Mouse (Mus musculus): ENCODE data around the gene Sars. TPM values are rescaled to one million over a fixed set of nuclear protein-coding genes. Genes with fewer than 3 reads are reported as not detected.

The Sars gene
- 134 and 142 TPM in 2 replicates for polyA plus RNA-seq (2015; fragmentation: Nextera tagmentation; extraction: Ambion mirVana)

- peak; percentile 99 for ATAC-seq (ENCODE audit: low FRiP score, low TSS enrichment)
- H3K27ac ChIP-seq (ENCODE audit: low read length): peak within 1 kb of the TSS; percentile 85
- peaks cover 19% of the 10 kb centered on the region for H3K4me1 ChIP-seq (ENCODE audit: insufficient read depth, low read length)
- peak within 1 kb of the TSS; percentile 75 for H3K4me3 ChIP-seq (ENCODE audit: low read length)
- under 1% methylated on average over 41 of the region's 41 CpGs for WGBS
- peak within 1 kb of the TSS; percentile 81 for H3K9ac ChIP-seq (replicated peaks; ENCODE audit: low read length)
- peak within 1 kb of the TSS; percentile 79 for H3K4me2 ChIP-seq (replicated peaks; ENCODE audit: low read depth, low read length)
- no peaks in the 10 kb centered on the region for H3K9me3 ChIP-seq (ENCODE audit: low read length)
- H3K36me3 ChIP-seq (ENCODE audit: insufficient read depth, low read length): 0 out of 2 replicates have a peak, but pooled peaks cover 2% of the 10 kb centered on the region
- H3K27me3 ChIP-seq (ENCODE audit: insufficient read depth, low read length): no peaks in the 10 kb centered on the region
These were observed at the start of gene Sars for GRCm38 (mm10) chr3:108444698-108445365. Gene Sars, minus strand, starts transcription at chr3:108445209.

GRCm38 (mm10) chr3:108489968-108490367 lies 45.0 kb upstream of the Sars start:
- no peak overlapping the region for H3K9ac ChIP-seq (replicated peaks; ENCODE audit: low read length)
- H3K36me3 ChIP-seq (ENCODE audit: insufficient read depth, low read length): no peaks in the 10 kb centered on the region
- ATAC-seq (ENCODE audit: low FRiP score, low TSS enrichment): no peak
- no peak overlapping the region for H3K27ac ChIP-seq (ENCODE audit: low read length)
- no peaks in the 10 kb centered on the region for H3K9me3 ChIP-seq (ENCODE audit: low read length)
- 48% methylated on average over 3 of the region's 3 CpGs for WGBS
- H3K4me3 ChIP-seq (ENCODE audit: low read length): no peak overlapping the region
- no peaks in the 10 kb centered on the region for H3K4me1 ChIP-seq (ENCODE audit: insufficient read depth, low read length)
- no peaks in the 10 kb centered on the region for H3K27me3 ChIP-seq (ENCODE audit: insufficient read depth, low read length)
- no peak overlapping the region for H3K4me2 ChIP-seq (replicated peaks; ENCODE audit: low read depth, low read length)

- no peak overlapping the region for H3K4me2 ChIP-seq (replicated peaks; ENCODE audit: low read depth, low read length)
These were observed 39.7 kb upstream of the Sars start for GRCm38 (mm10) chr3:108484749-108485148.

GRCm38 (mm10) chr3:108478800-108479199 lies 33.8 kb upstream of the Sars start:
- Histone ChIP-seq H3K27ac (ENCODE audit: low read length) (no peak overlapping the region), H3K9me3 (ENCODE audit: low read length) (no peaks in the 10 kb centered on the region), H3K27me3 (ENCODE audit: insufficient read depth, low read length) (no peaks in the 10 kb centered on the region), H3K4me2 (replicated peaks; ENCODE audit: low read depth, low read length) (no peak overlapping the region), H3K9ac (replicated peaks; ENCODE audit: low read length) (no peak overlapping the region), H3K36me3 (ENCODE audit: insufficient read depth, low read length) (no peaks in the 10 kb centered on the region), H3K4me1 (ENCODE audit: insufficient read depth, low read length) (no peaks in the 10 kb centered on the region), H3K4me3 (ENCODE audit: low read length) (no peak overlapping the region)
- 78% methylated on average over 4 of the region's 4 CpGs for WGBS
- ATAC-seq (ENCODE audit: low FRiP score, low TSS enrichment): no peak

More at GRCm38 (mm10) chr3:108484749-108485148, 39.7 kb upstream of the Sars start:
- no peak overlapping the region for H3K4me3 ChIP-seq (ENCODE audit: low read length)
- no peaks in the 10 kb centered on the region for H3K4me1 ChIP-seq (ENCODE audit: insufficient read depth, low read length)
- ATAC-seq (ENCODE audit: low FRiP score, low TSS enrichment): no peak
- H3K36me3 ChIP-seq (ENCODE audit: insufficient read depth, low read length): no peaks in the 10 kb centered on the region
- H3K27me3 ChIP-seq (ENCODE audit: insufficient read depth, low read length): no peaks in the 10 kb centered on the region
- no peaks in the 10 kb centered on the region for H3K9me3 ChIP-seq (ENCODE audit: low read length)
- 85% methylated on average over 4 of the region's 4 CpGs for WGBS
- H3K9ac ChIP-seq (replicated peaks; ENCODE audit: low read length): no peak overlapping the region
- H3K27ac ChIP-seq (ENCODE audit: low read length): no peak overlapping the region

- Histone ChIP-seq H3K36me3 (ENCODE audit: insufficient read depth, low read length) (no peaks in the 10 kb centered on the region), H3K4me3 (ENCODE audit: low read length) (no peak overlapping the region), H3K4me2 (replicated peaks; ENCODE audit: low read depth, low read length) (no peak overlapping the region), H3K27me3 (ENCODE audit: insufficient read depth, low read length) (no peaks in the 10 kb centered on the region), H3K9ac (replicated peaks; ENCODE audit: low read length) (no peak overlapping the region), H3K27ac (ENCODE audit: low read length) (peak overlapping the region; percentile 61), H3K9me3 (ENCODE audit: low read length) (no peaks in the 10 kb centered on the region), H3K4me1 (ENCODE audit: insufficient read depth, low read length) (no peaks in the 10 kb centered on the region)
- WGBS: 30% methylated on average over 14 of the region's 14 CpGs
- peak; percentile 90 for ATAC-seq (ENCODE audit: low FRiP score, low TSS enrichment)
These were observed 32.0 kb upstream of the Sars start for GRCm38 (mm10) chr3:108476761-108477619.

- H3K9me3 ChIP-seq (ENCODE audit: low read length): no peaks in the 10 kb centered on the region
- H3K4me2 ChIP-seq (replicated peaks; ENCODE audit: low read depth, low read length): no peak overlapping the region
- H3K27ac ChIP-seq (ENCODE audit: low read length): no peak overlapping the region
- H3K36me3 ChIP-seq (ENCODE audit: insufficient read depth, low read length): no peaks in the 10 kb centered on the region
- H3K27me3 ChIP-seq (ENCODE audit: insufficient read depth, low read length): no peaks in the 10 kb centered on the region
- no peak for ATAC-seq (ENCODE audit: low FRiP score, low TSS enrichment)
- 56% methylated on average over 5 of the region's 5 CpGs for WGBS
- H3K9ac ChIP-seq (replicated peaks; ENCODE audit: low read length): no peak overlapping the region
- H3K4me1 ChIP-seq (ENCODE audit: insufficient read depth, low read length): no peaks in the 10 kb centered on the region
- no peak overlapping the region for H3K4me3 ChIP-seq (ENCODE audit: low read length)
These were observed 30.5 kb upstream of the Sars start for GRCm38 (mm10) chr3:108475496-108475895.

- Histone ChIP-seq H3K4me3 (ENCODE audit: low read length) (no peak overlapping the region), H3K36me3 (ENCODE audit: insufficient read depth, low read length) (no peaks in the 10 kb centered on the region), H3K27me3 (ENCODE audit: insufficient read depth, low read length) (no peaks in the 10 kb centered on the region), H3K27ac (ENCODE audit: low read length) (no peak overlapping the region), H3K9me3 (ENCODE audit: low read length) (no peaks in the 10 kb centered on the region), H3K4me1 (ENCODE audit: insufficient read depth, low read length) (no peaks in the 10 kb centered on the region), H3K4me2 (replicated peaks; ENCODE audit: low read depth, low read length) (no peak overlapping the region), H3K9ac (replicated peaks; ENCODE audit: low read length) (no peak overlapping the region)
- WGBS: 88% methylated on average over 7 of the region's 7 CpGs
- no peak for ATAC-seq (ENCODE audit: low FRiP score, low TSS enrichment)
These were observed 30.0 kb upstream of the Sars start for GRCm38 (mm10) chr3:108474969-108475368.

GRCm38 (mm10) chr3:108467760-108468159 lies 22.8 kb upstream of the Sars start:
- Histone ChIP-seq H3K36me3 (ENCODE audit: insufficient read depth, low read length) (no peaks in the 10 kb centered on the region), H3K4me3 (ENCODE audit: low read length) (no peak overlapping the region), H3K4me2 (replicated peaks; ENCODE audit: low read depth, low read length) (no peak overlapping the region), H3K27me3 (ENCODE audit: insufficient read depth, low read length) (no peaks in the 10 kb centered on the region), H3K9me3 (ENCODE audit: low read length) (no peaks in the 10 kb centered on the region), H3K27ac (ENCODE audit: low read length) (no peak overlapping the region), H3K9ac (replicated peaks; ENCODE audit: low read length) (no peak overlapping the region), H3K4me1 (ENCODE audit: insufficient read depth, low read length) (0 out of 2 replicates have a peak, but pooled peaks cover 4% of the 10 kb centered on the region)
- ATAC-seq (ENCODE audit: low FRiP score, low TSS enrichment): no peak
- WGBS: 55% methylated on average over 8 of the region's 8 CpGs

- H3K9ac ChIP-seq (replicated peaks; ENCODE audit: low read length): no peak overlapping the region
- ATAC-seq (ENCODE audit: low FRiP score, low TSS enrichment): no peak
- H3K27ac ChIP-seq (ENCODE audit: low read length): no peak overlapping the region
- no peaks in the 10 kb centered on the region for H3K27me3 ChIP-seq (ENCODE audit: insufficient read depth, low read length)
- no peaks in the 10 kb centered on the region for H3K36me3 ChIP-seq (ENCODE audit: insufficient read depth, low read length)
- H3K4me2 ChIP-seq (replicated peaks; ENCODE audit: low read depth, low read length): no peak overlapping the region
- WGBS: 91% methylated on average over 6 of the region's 6 CpGs
- H3K4me3 ChIP-seq (ENCODE audit: low read length): no peak overlapping the region
- H3K9me3 ChIP-seq (ENCODE audit: low read length): no peaks in the 10 kb centered on the region
- 0 out of 2 replicates have a peak, but pooled peaks cover 4% of the 10 kb centered on the region for H3K4me1 ChIP-seq (ENCODE audit: insufficient read depth, low read length)
These were observed 21.4 kb upstream of the Sars start for GRCm38 (mm10) chr3:108466425-108466824.

GRCm38 (mm10) chr3:108458866-108459265 lies 13.9 kb upstream of the Sars start:
- peak; percentile 75 for ATAC-seq (ENCODE audit: low FRiP score, low TSS enrichment)
- 33% methylated on average over 10 of the region's 10 CpGs for WGBS
- no peak overlapping the region for H3K4me3 ChIP-seq (ENCODE audit: low read length)
- H3K9ac ChIP-seq (replicated peaks; ENCODE audit: low read length): 0 out of 2 replicates have a peak overlapping the region, but pooled peaks have one; percentile 27
- no peaks in the 10 kb centered on the region for H3K4me1 ChIP-seq (ENCODE audit: insufficient read depth, low read length)
- H3K4me2 ChIP-seq (replicated peaks; ENCODE audit: low read depth, low read length): peak overlapping the region; percentile 28
- no peak overlapping the region for H3K27ac ChIP-seq (ENCODE audit: low read length)
- no peaks in the 10 kb centered on the region for H3K9me3 ChIP-seq (ENCODE audit: low read length)
- no peaks in the 10 kb centered on the region for H3K36me3 ChIP-seq (ENCODE audit: insufficient read depth, low read length)
- no peaks in the 10 kb centered on the region for H3K27me3 ChIP-seq (ENCODE audit: insufficient read depth, low read length)
